Mouse (Mus musculus) adrenal gland, postnatal 10 days (tissue): ENCODE measurements at regions not wholly inside any gene's neighbourhood (a gene's known extent, or its start where the extent isn't known, plus 50 kb on each side); places are given as distances from the start of the nearest gene placed in this dataset.

Source experiments
- DNase-seq: peaks from one replicate; pipeline ENCODE4 v3.0.0; 2021; ENCODE audit warnings: mixed read lengths

GRCm38 (mm10) chr7:83162868-83163267, 295.7 kb downstream of the Mex3b start:
- DNase-seq = no peak

- no peak for DNase-seq
Observed at GRCm38 (mm10) chr7:83179403-83179802, 312.3 kb downstream of the Mex3b start.

GRCm38 (mm10) chr7:83186341-83186740, 319.2 kb downstream of the Mex3b start:
- no peak for DNase-seq

- no peak for DNase-seq
Observed at GRCm38 (mm10) chr7:83195896-83196537, 328.9 kb downstream of the Mex3b start.

GRCm38 (mm10) chr7:83197490-83197889, 330.4 kb downstream of the Mex3b start:
- DNase-seq = no peak

GRCm38 (mm10) chr7:83201126-83201686, 334.1 kb downstream of the Mex3b start:
- DNase-seq = no peak

- DNase-seq = peak; percentile 48
Observed at GRCm38 (mm10) chr7:83201768-83202493, 334.8 kb downstream of the Mex3b start.

GRCm38 (mm10) chr7:83203311-83204012, 336.3 kb downstream of the Mex3b start:
- no peak for DNase-seq

GRCm38 (mm10) chr7:83204013-83204365, 336.9 kb downstream of the Mex3b start:
- no peak for DNase-seq

- no peak for DNase-seq
Observed at GRCm38 (mm10) chr7:83204701-83205100, 337.6 kb downstream of the Mex3b start.

- DNase-seq = no peak
Observed at GRCm38 (mm10) chr7:83206999-83207398, 339.9 kb downstream of the Mex3b start.

GRCm38 (mm10) chr7:83211611-83212010, 344.5 kb downstream of the Mex3b start:
- no peak for DNase-seq

- DNase-seq = no peak
Observed at GRCm38 (mm10) chr7:83222029-83222722, 355.0 kb downstream of the Mex3b start.

GRCm38 (mm10) chr7:83227262-83228108, 357.2 kb upstream of the Tmc3 start:
- no peak for DNase-seq

GRCm38 (mm10) chr7:83230496-83231325, 354.0 kb upstream of the Tmc3 start:
- peak; percentile 41 for DNase-seq

GRCm38 (mm10) chr7:83235659-83236058, 349.1 kb upstream of the Tmc3 start:
- DNase-seq = no peak

- no peak for DNase-seq
Observed at GRCm38 (mm10) chr7:83237336-83237735, 347.4 kb upstream of the Tmc3 start.

GRCm38 (mm10) chr7:83238091-83238490, 346.6 kb upstream of the Tmc3 start:
- no peak for DNase-seq

GRCm38 (mm10) chr7:83242233-83242632, 342.5 kb upstream of the Tmc3 start:
- peak; percentile 14 for DNase-seq

GRCm38 (mm10) chr7:83245867-83246266, 338.9 kb upstream of the Tmc3 start:
- no peak for DNase-seq
